Mouse (Mus musculus): ENCODE data around the gene Ccdc63.

- no peak for TF ChIP-seq POLR2A (IDR thresholded peaks at IDR 0.05; ENCODE audit: borderline replicate concordance, control insufficient read depth, low read depth, low read length)
- no peak for TF ChIP-seq CTCF (IDR thresholded peaks at IDR 0.05; ENCODE audit: control insufficient read depth, insufficient read depth, low read length)
These were observed 38.1 kb downstream of the Ccdc63 start for GRCm38 (mm10) chr5:122102476-122103050.
